Mouse (Mus musculus) cerebellum, adult 8-10 months (tissue): ENCODE results near the gene Orai3.
A peak's percentile ranks its signal among the peaks of the same experiment; 100 is the strongest.
"Not testable (repeated sequence)": the region's sequence is repeated elsewhere in the genome, so short reads cannot be mapped to it uniquely, and the experiment has no call there.

ENCODE experiments used
- DNase-seq: peaks from one replicate; pipeline ENCODE4 v3.0.0; 2022

Gene Orai3

GRCm38 (mm10) chr7:127769651-127770038, at the start of gene Orai3:
Gene Orai3, plus strand, starts transcription at chr7:127769815.
- peak; percentile 72 for DNase-seq

- DNase-seq = no peak
These were observed 44.1 kb upstream of the Orai3 start for GRCm38 (mm10) chr7:127725490-127725889.

DNA sequence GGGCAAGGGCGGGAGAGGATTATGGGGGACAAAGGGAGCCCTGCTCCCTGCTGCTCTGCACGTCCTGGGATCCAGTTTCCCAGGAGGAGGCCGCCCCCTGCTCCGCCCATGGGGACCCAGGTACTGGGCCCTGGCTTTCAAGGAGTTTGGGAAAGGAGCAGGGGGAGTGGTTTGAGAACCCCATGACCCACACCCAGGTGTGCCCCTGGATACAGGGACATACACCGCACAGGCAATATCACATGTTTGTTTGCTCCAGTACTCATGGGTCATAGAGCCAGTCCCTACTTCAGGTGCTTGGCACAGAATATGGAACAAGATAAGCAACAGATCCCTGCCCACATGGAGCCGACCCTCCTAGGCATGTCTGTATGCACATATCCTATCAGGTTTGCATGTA, 43.7 kb upstream of the Orai3 start:
- DNase-seq = no peak

DNA sequence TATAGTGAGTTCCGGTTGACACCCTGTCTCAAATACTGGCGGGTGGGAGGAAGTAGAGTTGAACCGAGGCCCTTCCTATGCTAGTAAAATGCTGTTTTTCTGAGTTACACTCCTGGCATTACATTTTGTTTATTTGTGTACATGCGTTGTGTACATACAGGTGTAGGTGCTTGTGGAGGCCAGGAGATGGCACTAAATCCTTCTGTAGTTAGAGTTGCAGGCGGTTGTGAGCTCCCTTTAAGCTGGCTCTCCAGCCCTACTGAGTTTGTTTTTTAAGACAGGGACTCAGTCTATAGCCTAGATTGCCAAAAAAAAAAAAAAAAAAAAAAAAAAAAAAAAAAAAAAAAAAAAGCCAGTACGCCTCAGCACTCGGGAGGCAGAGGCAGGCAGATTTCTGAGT, 41.7 kb upstream of the Orai3 start:
- no peak for DNase-seq

DNA sequence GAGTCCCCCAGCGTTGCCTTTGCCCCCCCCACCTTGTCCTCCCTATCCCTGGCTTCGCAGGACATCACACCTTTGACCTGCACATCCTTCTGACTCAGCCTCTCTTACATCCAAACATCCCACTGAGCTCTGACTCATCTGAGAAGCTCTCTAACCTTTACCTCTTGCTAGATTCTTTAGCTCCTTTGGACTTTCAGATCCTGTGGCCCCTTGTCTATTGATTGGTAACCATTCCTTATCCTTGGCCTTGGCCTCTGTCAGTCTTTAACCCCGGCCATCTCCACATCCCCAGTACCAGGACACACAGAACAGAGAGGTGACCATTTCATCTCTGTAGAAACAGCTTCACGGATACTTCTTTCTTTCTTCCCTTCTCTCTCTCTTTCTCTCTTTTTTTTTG, 39.4 kb upstream of the Orai3 start:
- no peak for DNase-seq

- not testable (repeated sequence) for DNase-seq
These were observed 37.5 kb upstream of the Orai3 start, which contains the start of gene Ctf2 for GRCm38 (mm10) chr7:127732066-127732465. Gene Ctf2, minus strand, starts transcription at chr7:127732166.

DNA sequence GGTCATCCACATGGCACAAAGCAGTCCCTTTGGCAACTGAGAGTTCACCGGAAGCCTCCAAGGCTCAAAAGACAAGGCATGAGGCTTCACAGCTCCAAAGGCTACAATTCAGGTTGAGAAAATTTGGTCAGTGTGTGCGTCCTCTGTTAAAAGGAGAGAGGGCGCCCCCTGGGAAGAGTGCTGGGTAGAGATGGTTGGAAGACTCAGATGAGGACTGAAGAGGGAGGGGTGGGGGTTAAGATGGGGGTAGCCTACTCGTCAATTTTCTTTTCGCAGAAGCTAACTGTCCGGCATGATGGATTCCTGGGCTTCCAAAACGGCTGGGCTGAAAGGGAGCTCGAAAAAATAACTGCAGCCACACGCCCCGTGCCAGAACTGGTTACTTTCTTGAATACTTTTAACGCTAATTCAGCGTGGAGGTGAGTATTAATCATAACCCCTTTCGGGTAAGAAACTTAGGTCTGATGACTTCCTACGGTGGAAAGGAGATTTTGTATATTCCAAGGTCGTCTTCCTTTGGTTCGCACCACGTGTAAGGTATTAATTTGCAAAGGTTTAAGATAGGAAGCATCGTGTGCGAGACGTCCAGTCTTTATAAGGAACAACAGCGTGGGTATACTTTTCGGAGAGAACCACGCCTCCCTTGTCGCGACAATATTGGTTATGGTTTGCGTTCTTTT, 25.1 kb upstream of the Orai3 start, which contains the start of gene Fbxl19:
Fbxl19 (plus strand) TSS at position 178 of the 680 bp plus-strand sequence.
- peak; percentile 80 for DNase-seq

- DNase-seq = peak; percentile 91
These were observed 24.4 kb upstream of the Orai3 start for GRCm38 (mm10) chr7:127745251-127745651.

DNA sequence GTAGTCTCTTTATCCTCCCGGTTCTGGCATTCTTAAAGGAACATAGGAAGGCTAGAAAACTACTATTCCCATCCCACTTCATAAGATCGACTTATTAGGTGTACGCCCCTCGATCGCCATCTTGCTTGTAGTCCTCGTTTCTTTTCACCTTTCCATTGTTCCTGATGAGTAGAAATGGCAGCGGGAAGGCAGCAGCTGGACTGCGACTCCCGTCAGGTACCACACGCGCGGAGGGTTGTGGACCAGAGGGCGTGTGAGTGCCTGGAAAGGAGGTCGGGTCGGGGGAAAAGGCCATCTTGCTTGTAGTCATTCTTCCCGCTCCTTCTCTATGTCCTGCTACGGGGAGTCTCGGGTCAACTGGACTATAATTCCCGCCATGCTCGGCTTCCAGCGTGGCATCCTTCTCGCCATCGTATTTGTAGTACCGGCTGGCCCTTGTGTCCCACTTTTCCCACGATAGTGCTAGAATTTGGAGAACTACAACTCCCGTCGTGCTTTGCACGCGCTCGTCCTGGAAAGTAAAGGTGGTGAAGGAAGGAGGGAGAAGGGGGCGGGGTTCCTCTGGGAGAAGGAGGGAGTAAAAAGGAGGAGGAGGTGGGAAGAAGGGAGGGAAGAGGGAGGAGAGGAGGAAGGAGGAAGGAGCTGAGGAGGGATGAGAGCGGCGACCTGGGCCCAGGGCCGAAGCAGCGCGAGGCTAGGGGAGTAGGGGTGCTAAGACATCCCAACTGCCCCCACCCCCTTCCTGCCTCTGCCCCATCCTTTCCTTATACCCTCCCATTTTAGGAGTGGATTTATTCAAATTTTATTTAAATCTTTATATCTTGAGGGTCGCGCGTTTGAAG, 23.7 kb upstream of the Orai3 start:
- DNase-seq = peak; percentile 95

- DNase-seq = peak; percentile 69
These were observed 22.8 kb upstream of the Orai3 start for GRCm38 (mm10) chr7:127746494-127747491.

GRCm38 (mm10) chr7:127747559-127748234, 21.9 kb upstream of the Orai3 start:
- peak; percentile 45 for DNase-seq

DNA sequence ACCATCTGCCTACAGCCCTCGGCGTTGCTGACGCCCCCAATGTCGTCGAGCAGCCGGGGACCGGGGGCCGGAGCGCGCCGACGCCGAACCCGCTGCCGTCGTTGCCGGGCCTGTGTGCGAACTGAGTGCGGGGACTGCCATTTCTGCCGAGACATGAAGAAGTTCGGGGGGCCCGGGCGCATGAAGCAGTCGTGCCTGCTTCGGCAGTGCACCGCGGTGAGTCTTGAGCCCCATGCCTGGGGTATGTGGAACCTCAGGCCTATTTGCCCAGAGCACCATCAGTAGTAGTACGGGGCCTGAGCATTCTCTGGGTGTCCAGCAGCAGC, 21.4 kb upstream of the Orai3 start:
- DNase-seq = no peak

GRCm38 (mm10) chr7:127750131-127751127, 19.2 kb upstream of the Orai3 start:
- DNase-seq = peak; percentile 42

GRCm38 (mm10) chr7:127751619-127752018, 18.0 kb upstream of the Orai3 start:
- no peak for DNase-seq

DNA sequence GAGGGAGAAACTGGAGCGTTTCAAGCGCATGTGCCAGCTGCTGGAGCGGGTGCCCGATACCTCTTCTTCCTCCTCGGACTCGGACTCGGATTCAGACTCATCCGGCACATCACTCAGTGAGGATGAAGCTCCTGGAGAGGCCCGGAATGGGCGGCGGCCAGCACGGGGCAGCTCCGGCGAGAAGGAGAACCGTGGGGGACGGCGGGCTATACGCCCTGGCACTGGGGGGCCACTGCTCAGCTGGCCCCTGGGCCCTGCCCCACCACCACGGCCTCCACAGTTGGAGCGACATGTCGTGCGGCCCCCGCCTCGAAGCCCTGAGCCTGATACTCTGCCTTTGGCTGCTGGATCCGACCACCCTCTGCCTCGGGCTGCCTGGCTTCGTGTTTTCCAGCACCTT, 17.5 kb upstream of the Orai3 start:
- peak; percentile 35 for DNase-seq

- DNase-seq = no peak
These were observed 16.5 kb upstream of the Orai3 start for GRCm38 (mm10) chr7:127753158-127753557.

DNA sequence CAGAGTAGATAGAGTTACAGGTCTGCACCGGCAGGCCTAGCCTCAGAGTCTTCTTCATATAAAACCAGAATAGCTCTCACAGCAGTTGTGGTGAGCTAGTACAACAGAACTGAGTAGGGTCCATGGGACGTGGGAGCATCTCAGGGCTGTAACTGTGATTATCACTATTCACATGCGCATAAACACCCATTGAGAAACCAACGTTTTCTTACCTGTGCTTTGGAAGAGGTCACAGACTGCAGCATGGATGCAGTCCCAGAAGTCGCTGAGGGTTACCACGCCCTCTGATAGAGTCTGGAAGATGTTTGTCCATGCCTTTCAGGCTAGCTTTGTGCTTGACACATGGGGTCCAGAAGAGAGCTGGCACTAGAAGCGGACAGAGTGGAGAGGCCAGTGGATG, 15.9 kb upstream of the Orai3 start:
- DNase-seq = no peak

- no peak for DNase-seq
These were observed 9.9 kb upstream of the Orai3 start for GRCm38 (mm10) chr7:127759716-127760115.

DNA sequence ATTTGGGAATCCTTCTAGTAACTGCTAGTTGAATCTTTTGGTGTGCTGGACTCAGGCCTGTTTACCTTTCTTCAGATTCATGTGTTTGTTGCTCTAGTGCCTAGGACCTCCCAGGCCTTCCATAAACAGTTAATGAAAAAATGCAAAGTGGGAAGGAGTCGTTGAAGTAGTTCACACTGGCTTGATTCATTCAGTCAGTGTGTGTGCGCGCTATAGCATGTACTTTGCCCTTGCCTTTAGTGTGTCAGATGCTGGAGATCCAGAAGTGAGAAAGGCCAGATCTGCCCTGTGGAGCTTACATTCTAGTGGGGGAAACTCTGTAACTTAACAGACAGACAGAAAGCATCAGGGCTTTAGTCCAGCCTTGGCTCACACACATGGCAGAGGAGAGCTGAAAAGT, 9.1 kb upstream of the Orai3 start:
- DNase-seq = no peak

DNA sequence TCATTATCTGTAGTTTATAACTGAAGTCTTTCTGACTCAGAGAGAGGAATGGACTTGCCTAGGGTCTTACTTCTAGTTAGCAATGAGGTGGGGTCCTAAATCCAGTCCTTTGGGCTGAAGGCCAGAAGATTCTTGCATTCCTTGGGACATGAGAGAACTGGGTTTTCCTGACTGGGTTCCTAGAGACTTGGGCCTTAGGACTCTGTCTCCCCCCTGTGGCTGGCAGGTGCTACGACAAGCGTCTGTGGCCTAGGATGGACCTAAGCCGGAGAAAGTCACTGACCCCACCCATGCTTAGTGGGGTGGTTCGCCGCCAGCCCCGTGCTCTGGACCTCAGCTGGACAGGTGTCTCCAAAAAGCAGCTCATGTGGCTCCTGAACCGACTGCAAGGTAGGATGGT, 8.6 kb upstream of the Orai3 start:
- DNase-seq = peak; percentile 75

DNA sequence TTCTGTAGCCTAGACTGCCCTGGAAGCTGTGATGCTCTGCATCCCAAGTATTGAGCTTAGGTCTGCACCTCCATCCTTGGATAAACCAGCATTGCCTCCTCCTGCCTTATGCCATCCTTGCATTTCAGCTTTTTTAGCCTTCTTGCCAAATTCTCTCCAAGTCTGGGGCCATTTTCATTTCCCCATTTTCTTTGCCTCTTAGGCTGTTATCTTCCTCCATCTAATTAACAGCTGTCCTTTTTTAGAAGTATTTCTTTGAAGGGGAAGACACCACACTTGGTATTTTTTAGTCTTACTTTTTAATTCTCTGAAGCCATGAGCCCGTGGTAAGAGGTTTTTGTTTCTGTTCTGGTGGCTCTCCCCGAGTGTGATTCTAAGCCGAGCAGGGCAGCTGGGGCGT, 6.0 kb upstream of the Orai3 start:
- DNase-seq = no peak
